Mouse (Mus musculus) G1E (cell line): Measurements from ENCODE around the gene Cryba4. TPM values are rescaled to one million over a fixed set of nuclear protein-coding genes. Genes with fewer than 3 reads are reported as not detected.

Source experiments
- ATAC-seq: 2 replicates; pipeline ENCODE4 v1.8.0; 2016; ENCODE audit warnings: mild to moderate bottlenecking; ENCODE audit not compliant: insufficient number of reproducible peaks, poor library complexity, low FRiP score, severe bottlenecking; ENCODE audit errors: extremely low read depth
- DNase-seq: peaks from one replicate; pipeline ENCODE4 v3.0.0; 2012; ENCODE audit warnings: low spot score
- H3K27me3 ChIP-seq: 2 replicates; pipeline ENCODE4 v1.6.1; 2012; ENCODE audit warnings: mild to moderate bottlenecking, low read length, inconsistent platforms; ENCODE audit not compliant: insufficient read depth
- H3K36me3 ChIP-seq: replicated peaks from 2 replicates; pipeline ENCODE3; 2012; ENCODE audit warnings: mild to moderate bottlenecking, inconsistent platforms
- H3K4me1 ChIP-seq: 2 replicates; pipeline ENCODE4 v1.6.1; 2012; ENCODE audit warnings: low read depth, low read length, inconsistent platforms, mixed read lengths; ENCODE audit not compliant: insufficient read depth
- H3K4me3 ChIP-seq: 2 replicates; pipeline ENCODE4 v1.5.1; 2012; ENCODE audit warnings: low read depth, mild to moderate bottlenecking, inconsistent platforms, low read length, moderate library complexity, mixed read lengths
- H3K9me3 ChIP-seq: replicated peaks from 2 replicates; pipeline ENCODE4 v1.6.1; 2012; ENCODE audit warnings: inconsistent platforms
- CTCF ChIP-seq: IDR thresholded peaks from 2 replicates; pipeline ENCODE4 v1.5.1; 2012; ENCODE audit warnings: low read depth, low read length, inconsistent platforms, mixed read lengths
- GATA1 ChIP-seq: IDR thresholded peaks from 2 replicates; pipeline ENCODE4 v1.6.1; 2012; ENCODE audit warnings: borderline replicate concordance, low read length, inconsistent platforms, mixed read lengths
- GATA2 ChIP-seq: IDR thresholded peaks from 2 replicates; pipeline ENCODE4 v1.6.1; 2012; ENCODE audit warnings: low read depth, low read length, inconsistent platforms, borderline replicate concordance
- POLR2AphosphoS5 ChIP-seq: IDR thresholded peaks from 2 replicates; pipeline ENCODE4 v1.6.1; 2012; ENCODE audit warnings: low read depth, low read length, inconsistent platforms; ENCODE audit not compliant: insufficient replicate concordance
- TAL1 ChIP-seq: conservative IDR thresholded peaks from 2 replicates; pipeline ENCODE4 v1.6.1; 2012; ENCODE audit warnings: low read depth, low read length, inconsistent platforms, mixed read lengths
- polyA plus RNA-seq: library from polyadenylated mRNA; stranded (reverse); fragments of >175 nt; gene quantifications from 2 replicates; pipeline ENCODE4 v1.2.3, GENCODE M21; 2012
- total RNA-seq, 2 experiments: library from RNA; stranded (forward) in 1 of 2; stranded (reverse) in 1 of 2; fragments of 200-1000 nt in 1 of 2; fragments of >200 nt in 1 of 2; fragmentation: Nextera tagmentation in 1 of 2; gene quantifications; 2 replicates each; pipeline ENCODE4 v1.2.3; 2014 to 2017

The Cryba4 gene
- total and polyA plus RNA-seq, 3 experiments, result 0.43 to 0.98 TPM; not detected in 1

DNA sequence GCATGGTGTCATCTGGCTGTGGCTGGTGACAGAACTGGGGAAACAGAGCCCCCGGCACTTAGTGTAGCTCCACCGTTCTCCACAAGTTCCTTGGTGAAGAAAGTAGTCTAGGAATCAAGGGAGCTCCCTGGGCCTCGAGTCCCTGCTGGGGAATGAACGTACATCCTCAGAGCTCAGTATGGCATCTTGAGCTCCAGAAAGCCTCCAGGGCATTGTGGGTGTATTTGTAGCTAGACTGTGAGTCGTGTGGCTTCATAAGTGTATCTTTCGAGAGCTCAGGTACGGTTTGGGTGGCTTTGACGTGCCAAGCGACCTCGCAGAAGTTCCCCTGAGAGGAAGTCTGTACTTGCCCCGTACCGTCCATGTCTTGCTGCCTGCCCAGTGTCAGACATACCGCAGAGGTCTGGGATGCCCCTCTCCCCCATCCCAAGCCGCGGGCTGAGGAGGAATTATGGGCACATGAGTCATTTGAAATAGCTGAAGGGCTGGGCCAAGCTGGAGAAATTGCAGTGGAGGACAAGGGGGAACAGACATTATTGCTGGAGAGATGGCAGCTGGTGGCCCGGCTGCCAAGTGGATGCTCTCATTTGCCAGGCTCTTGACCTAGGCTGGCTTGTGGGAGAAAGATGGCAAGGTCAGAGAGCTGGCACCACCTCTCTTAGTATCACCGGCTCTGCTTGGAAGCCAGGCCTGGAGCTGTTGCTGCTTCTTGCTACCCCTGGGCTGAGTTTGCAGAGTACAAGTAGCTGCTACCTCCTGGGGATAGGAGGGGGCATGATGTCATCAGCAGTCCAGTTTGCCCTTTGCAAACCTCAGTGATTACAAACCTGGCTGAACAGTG is 27.1 kb upstream of the Cryba4 start:
- DNase-seq, result no peak
- H3K4me3 ChIP-seq, result peak overlapping the region; percentile 38; the same call in 1 of the 2 replicates
- no peak for TF ChIP-seq GATA1
- no peak for TF ChIP-seq TAL1
- no peak for TF ChIP-seq CTCF
- H3K9me3 ChIP-seq, result no peaks in the 10 kb centered on the region
- no peak for ATAC-seq
- no peaks in the 10 kb centered on the region for H3K27me3 ChIP-seq
- peaks cover 65% of the 10 kb centered on the region for H3K36me3 ChIP-seq
- H3K4me1 ChIP-seq, result peaks cover 89% of the 10 kb centered on the region

DNA sequence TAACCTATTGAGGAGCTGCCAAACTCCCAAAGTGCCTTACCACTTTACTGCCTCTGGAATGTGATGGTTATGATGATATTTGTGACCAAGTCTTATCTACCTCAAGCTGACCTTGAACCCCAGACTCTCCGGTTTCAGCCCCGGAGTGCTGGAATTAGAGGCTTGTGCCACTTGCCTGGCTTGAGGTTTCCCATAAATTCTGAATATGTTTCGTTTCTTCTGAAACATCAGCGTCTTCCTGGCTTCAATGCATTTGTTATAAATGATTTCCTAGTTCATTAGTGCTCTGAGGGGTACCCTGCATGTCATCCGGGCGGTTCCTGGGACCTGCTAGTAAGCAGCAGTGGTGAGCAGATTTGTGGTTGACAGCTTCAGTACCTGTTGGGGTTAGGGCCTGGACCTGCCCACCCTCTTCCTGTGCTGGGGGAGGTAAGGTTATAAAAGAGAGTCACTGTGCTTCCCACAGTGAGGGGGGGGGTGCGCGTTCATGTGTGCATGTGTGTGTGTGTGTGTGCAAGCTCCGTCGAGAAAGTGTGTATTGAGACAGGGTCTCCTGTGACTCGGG is 25.7 kb upstream of the Cryba4 start:
- Histone ChIP-seq H3K27me3 (no peaks in the 10 kb centered on the region), H3K4me3 (peak overlapping the region; percentile 98), H3K4me1 (peaks cover 88% of the 10 kb centered on the region), H3K36me3 (peaks cover 51% of the 10 kb centered on the region), H3K9me3 (no peaks in the 10 kb centered on the region)
- TF ChIP-seq TAL1, result no peak
- TF ChIP-seq GATA2, result no peak
- DNase-seq, result no peak
- no peak for ATAC-seq

DNA sequence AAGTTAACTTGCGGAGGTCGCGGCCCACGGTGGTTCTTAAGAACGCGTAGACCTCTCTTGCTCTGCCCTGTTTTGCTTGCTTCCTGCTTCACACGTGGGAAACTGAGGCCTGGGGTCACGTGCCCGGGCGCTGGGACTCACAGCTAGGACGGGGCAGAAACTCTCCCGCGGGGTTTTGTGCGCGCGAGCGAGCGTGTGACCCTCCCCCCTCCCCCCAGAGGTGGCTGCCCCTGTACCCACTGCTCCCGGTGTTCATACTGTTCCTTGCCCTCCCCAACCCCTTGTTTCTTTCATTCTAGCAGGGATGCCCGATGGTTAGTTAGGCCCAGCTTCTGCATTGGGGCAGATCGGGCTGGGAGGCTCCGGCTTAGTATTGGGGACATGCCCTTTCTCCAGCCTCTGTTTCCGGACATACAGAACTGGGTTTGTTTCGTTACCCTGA is 24.6 kb upstream of the Cryba4 start:
- Histone ChIP-seq H3K4me1 (peaks cover 86% of the 10 kb centered on the region), H3K9me3 (no peaks in the 10 kb centered on the region), H3K27me3 (no peaks in the 10 kb centered on the region), H3K4me3 (peak overlapping the region; percentile 98), H3K36me3 (peaks cover 42% of the 10 kb centered on the region)
- TF ChIP-seq CTCF (no peak), GATA2 (no peak), GATA1 (no peak), TAL1 (no peak), POLR2AphosphoS5 (no peak)
- DNase-seq (peak; percentile 68), ATAC-seq (no peak)

GRCm38 (mm10) chr5:112276267-112276873 is 24.1 kb upstream of the Cryba4 start, which contains the start of gene Tpst2:
Tpst2 (plus strand) TSS chr5:112276691.
- TF ChIP-seq TAL1 (no peak), CTCF (no peak), GATA1 (no peak)
- peaks cover 86% of the 10 kb centered on the region for H3K4me1 ChIP-seq
- no peaks in the 10 kb centered on the region for H3K9me3 ChIP-seq
- peaks cover 36% of the 10 kb centered on the region for H3K36me3 ChIP-seq
- no peaks in the 10 kb centered on the region for H3K27me3 ChIP-seq
- H3K4me3 ChIP-seq, result peak within 1 kb of the TSS; percentile 98
- DNase-seq (peak; percentile 95), ATAC-seq (peak; percentile 90)

GRCm38 (mm10) chr5:112275021-112275804 is 22.9 kb upstream of the Cryba4 start:
- ATAC-seq (no peak), DNase-seq (no peak)
- H3K9me3 ChIP-seq, result no peaks in the 10 kb centered on the region
- H3K36me3 ChIP-seq, result peaks cover 25% of the 10 kb centered on the region
- no peak for TF ChIP-seq POLR2AphosphoS5
- no peak for TF ChIP-seq GATA1
- TF ChIP-seq CTCF, result no peak
- peaks cover 86% of the 10 kb centered on the region for H3K4me1 ChIP-seq
- peaks cover 7% of the 10 kb centered on the region; the same call in 1 of the 2 replicates for H3K27me3 ChIP-seq
- no peak overlapping the region for H3K4me3 ChIP-seq

- ATAC-seq (no peak), DNase-seq (no peak)
- Histone ChIP-seq H3K4me3 (no peak overlapping the region), H3K36me3 (peaks cover 12% of the 10 kb centered on the region), H3K4me1 (peaks cover 81% of the 10 kb centered on the region), H3K27me3 (peaks cover 13% of the 10 kb centered on the region; the same call in 1 of the 2 replicates), H3K9me3 (no peaks in the 10 kb centered on the region)
- TF ChIP-seq GATA1 (no peak), GATA2 (no peak), CTCF (no peak), POLR2AphosphoS5 (no peak), TAL1 (no peak)
Measured at GRCm38 (mm10) chr5:112273746-112274463, 21.6 kb upstream of the Cryba4 start.
